Mouse (Mus musculus) kidney, postnatal 10 days (tissue): ENCODE measurements at regions not wholly inside any gene's neighbourhood (a gene's known extent, or its start where the extent isn't known, plus 50 kb on each side); places are given as distances from the start of the nearest gene placed in this dataset.
A peak's percentile ranks its signal among the peaks of the same experiment; 100 is the strongest.
"Not testable (repeated sequence)": the region's sequence is repeated elsewhere in the genome, so short reads cannot be mapped to it uniquely, and the experiment has no call there.

Source experiments
- DNase-seq: peaks from one replicate; pipeline ENCODE4 v3.0.0; 2021; ENCODE audit warnings: mixed read lengths

- no peak for DNase-seq
These were observed 569.0 kb downstream of the Lrriq3 start for GRCm38 (mm10) chr3:155662280-155662679.

DNA sequence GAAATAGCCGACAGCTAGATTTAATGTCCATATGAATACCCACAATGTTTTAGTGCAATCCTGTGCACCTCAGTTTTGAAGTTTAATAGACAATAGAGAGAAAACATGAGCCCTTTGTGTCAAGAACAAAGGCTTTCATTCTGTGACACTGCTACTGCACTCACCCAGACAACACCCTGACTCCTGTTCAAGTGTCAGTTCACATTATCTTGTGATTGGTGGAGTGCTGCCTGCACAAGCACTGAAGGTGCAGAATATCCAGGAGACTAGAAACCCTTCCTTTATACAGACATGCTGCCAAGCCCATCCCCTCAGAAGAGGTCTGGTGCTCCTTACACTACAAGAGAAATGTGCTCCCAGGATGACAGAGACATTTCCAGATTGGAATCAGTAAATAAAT is 579.3 kb downstream of the Lrriq3 start:
- DNase-seq: no peak

GRCm38 (mm10) chr3:155680200-155680599 is 587.0 kb downstream of the Lrriq3 start:
- no peak for DNase-seq

DNA sequence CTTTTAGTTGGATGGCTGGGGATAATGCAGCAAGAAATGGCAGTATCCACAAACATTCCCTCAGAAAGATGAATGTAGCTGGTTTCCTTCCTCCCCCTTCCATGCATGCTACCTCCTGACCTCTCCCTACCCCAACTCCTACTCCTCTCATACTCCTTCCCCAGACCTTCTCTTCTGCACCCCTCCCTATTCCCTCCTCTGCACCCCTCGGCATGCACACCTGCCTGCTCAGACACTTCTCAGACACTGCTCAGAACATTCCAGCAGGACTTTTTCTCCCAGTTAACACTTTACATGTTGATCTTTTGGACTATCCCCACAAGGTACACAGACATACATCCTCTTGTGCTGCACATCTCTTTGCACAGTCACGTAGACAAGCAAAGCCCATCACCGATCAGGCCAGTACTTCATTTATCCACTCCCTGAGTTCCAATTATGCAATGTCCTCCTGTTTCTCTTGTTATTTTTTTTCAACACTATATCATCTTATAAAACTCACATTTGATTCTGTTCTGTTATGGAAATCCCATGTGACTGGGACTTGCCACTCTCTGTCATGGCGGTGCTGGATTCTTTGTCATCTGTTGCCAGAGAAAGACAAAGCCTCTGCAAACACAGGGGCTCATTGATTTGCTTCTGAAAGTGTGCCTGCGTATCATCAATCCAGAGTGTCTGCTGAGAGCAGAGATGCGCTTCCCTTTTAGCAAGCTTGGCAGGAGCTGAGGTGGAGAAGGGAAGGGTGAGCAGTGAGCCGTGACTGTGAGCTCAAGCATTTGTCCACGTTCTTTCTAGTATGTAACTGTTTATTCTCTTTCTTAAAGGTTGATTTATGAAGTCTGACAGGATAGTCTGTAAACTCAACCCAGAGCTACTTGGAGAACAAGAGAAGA is 589.9 kb downstream of the Lrriq3 start:
- DNase-seq: peak; percentile 11

DNA sequence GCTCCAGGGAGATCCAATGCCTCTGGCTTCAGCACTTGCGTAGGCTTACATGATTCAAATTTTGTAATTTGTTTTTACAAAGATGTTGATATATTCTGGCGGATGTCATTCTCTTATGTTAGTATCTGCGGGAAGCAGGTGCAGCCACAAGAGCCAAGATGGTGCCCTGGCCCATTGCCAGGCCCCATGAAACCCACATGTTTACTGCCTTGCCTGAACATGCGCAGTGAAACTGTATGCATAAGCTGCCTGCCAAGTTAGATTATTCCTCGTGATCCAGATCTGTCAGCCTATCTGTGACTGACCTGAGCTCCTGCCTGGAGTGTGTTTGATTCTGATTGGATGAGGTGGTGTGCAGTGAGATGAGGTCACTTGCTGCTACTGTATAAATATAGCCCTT is 595.1 kb downstream of the Lrriq3 start:
- DNase-seq: no peak

DNA sequence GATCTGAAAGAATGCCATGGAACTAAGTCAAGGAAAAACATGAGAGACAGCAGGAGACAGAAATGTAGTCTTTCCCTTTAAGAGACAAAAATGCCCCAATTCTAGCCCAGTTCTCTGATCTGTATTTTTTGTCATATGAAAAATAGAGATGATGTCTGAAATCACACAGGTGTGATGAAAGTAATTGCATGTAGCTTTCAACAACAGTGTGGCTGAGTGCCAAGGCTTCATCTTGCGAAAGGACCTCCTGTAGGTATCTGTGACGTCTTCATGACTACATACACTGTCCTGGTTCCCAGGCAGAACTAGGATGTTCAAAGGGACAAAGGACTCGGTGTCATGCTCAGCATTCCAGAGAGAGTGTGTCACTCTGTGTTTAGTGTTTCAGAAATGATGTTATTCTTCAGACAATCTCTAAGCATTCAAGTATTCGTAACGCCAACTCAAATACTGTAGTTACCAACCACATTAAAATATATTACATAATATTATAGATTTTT is 629.8 kb downstream of the Lrriq3 start:
- DNase-seq: no peak

DNA sequence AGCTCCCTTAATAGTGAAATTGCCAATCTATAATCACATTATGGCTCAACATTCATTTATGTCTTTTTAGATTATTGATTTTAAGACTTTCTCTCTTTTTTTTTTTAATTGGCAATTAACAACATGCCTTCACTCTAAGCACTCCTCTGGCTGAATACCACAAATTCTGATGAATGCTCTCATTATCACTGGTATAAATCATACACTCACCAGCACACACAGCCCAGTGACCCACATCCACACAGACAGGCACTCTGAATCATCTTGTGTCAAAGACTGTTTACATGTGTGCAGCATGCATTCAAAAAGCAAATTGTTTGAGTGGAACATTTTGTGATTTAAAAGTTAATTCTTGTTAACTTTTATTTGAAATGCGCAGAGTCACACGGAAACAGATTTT is 649.2 kb downstream of the Lrriq3 start:
- no peak for DNase-seq

DNA sequence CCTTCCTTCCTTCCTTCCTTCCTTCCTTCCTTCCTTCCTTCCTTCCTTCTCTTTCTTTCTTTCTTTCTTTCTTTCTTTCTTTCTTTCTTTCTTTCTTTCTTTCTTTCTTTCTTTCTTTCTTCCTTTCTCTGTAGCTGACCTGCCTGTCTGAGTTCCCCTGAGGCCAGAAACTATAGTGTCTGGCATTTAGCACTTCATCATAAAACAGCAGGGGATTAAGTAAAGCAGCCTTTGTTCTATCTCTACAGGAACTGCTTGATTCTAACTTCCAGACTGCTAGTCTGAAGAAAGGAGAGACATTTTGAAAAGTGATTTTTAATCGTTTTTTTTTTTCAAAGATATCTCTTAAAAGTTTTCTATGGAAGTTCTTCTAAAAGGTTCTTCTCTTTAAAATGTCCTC is 653.4 kb downstream of the Lrriq3 start:
- not testable (repeated sequence) for DNase-seq

- DNase-seq: no peak
These were observed 654.3 kb downstream of the Lrriq3 start for GRCm38 (mm10) chr3:155747511-155747910.

DNA sequence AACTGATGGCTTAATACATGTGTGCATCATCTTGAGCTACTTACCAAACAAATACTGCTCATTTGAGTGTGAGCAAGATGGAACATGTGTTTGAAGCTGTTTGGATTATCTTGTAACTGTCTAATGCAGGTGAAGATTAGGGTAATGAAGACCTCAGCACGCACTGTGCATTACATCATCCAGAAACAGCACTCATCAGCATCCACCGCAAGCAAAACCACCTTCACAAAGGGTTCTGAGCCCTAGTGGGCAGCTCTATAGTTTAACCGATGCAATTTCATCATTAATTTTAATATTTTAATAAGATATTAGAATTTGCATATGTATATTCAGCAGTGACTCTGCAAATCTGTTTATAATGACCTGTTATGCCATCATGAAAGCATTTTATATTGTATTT is 664.1 kb downstream of the Lrriq3 start:
- DNase-seq: no peak

DNA sequence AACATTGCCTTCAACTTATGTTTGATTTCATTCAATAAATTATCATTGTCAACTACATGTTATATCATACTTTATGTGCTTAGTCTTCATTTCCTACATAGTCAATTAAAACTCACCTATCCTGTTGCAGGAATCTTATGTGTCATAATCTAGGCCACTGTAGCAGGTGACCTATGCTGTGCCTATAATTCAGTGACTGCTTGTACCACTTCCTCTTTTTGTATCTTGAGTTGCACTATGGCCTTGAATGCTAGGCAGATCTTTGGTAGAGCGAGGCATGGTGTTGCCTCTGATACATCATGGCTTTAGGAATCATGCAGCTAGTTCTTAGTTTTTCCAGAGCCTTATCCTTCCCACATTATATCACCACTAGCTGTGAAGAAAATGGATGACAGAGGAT is 682.8 kb downstream of the Lrriq3 start:
- DNase-seq: no peak

- no peak for DNase-seq
These were observed 683.8 kb downstream of the Lrriq3 start for GRCm38 (mm10) chr3:155777025-155777424.

DNA sequence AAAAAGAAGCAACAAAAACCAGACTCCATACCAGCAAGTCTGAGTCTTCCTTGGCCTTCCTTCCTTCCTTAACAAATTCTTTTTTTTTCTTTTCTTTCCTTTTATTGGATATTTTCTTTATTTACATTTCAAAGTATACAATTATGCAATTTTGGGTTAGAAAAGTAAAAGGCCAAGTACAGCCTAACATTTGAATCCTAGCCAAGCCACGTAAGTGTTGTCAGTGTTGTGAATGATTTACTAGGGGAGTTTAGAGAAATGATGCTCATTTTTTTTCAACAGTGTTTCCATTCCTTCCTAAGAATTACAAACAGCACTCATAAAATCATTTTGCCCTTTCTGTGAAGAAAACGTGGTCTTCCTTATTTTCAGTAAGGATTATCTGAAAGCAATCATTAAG is 722.5 kb downstream of the Lrriq3 start:
- no peak for DNase-seq

- no peak for DNase-seq
These were observed 731.6 kb downstream of the Lrriq3 start for GRCm38 (mm10) chr3:155824863-155825262.

- no peak for DNase-seq
These were observed 695.3 kb upstream of the Negr1 start for GRCm38 (mm10) chr3:155866286-155866685.

- no peak for DNase-seq
These were observed 685.9 kb upstream of the Negr1 start for GRCm38 (mm10) chr3:155875696-155876095.

DNA sequence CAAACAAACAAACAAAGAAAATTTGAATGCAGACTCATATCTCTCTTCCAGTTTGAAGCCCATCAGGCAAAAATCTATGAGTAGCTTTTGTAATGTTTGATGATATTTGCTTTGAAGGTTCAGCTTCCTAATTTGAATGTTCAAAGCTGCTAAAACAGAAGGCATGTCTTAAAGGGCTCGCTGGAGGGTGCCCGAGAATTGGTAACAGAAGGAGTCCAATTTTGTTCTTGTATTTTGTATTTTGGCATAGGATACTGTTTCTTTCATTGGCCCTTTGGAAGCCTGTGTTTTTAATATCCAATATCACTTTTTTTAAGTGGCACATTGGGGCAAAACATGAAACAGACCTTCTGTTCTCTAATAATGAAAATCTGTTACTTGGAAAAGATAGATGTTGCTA is 683.2 kb upstream of the Negr1 start:
- no peak for DNase-seq

- no peak for DNase-seq
These were observed 680.9 kb upstream of the Negr1 start for GRCm38 (mm10) chr3:155880722-155881121.

GRCm38 (mm10) chr3:155915981-155916380 is 645.6 kb upstream of the Negr1 start:
- no peak for DNase-seq

GRCm38 (mm10) chr3:155942896-155943295 is 618.7 kb upstream of the Negr1 start:
- no peak for DNase-seq

GRCm38 (mm10) chr3:155944042-155944735 is 617.4 kb upstream of the Negr1 start:
- no peak for DNase-seq

- DNase-seq: no peak
These were observed 616.4 kb upstream of the Negr1 start for GRCm38 (mm10) chr3:155945188-155945587.

- DNase-seq: not testable (repeated sequence)
These were observed 599.1 kb upstream of the Negr1 start for GRCm38 (mm10) chr3:155962496-155962895.

- DNase-seq: no peak
These were observed 582.0 kb upstream of the Negr1 start for GRCm38 (mm10) chr3:155979636-155980035.
